Mouse (Mus musculus): ENCODE results near the gene Tex22. TPM values are rescaled to one million over a fixed set of nuclear protein-coding genes. Genes with fewer than 3 reads are reported as not detected.

The Tex22 gene
- polyA plus RNA-seq, 1 experiment from 2014 or later: not detected

- WGBS: 88% methylated on average over 17 of the region's 17 CpGs
- Histone ChIP-seq H3K9me3 (no peaks in the 10 kb centered on the region), H3K27ac (replicated peaks) (no peak overlapping the region), H3K27me3 (no peaks in the 10 kb centered on the region), H3K4me2 (no peak overlapping the region), H3K4me3 (no peak overlapping the region), H3K9ac (no peak overlapping the region), H3K36me3 (0 out of 2 replicates have a peak, but pooled peaks cover 4% of the 10 kb centered on the region), H3K4me1 (replicated peaks) (peaks cover 21% of the 10 kb centered on the region)
- no peak for ATAC-seq (ENCODE audit: low FRiP score, low read depth)
Measured at GRCm38 (mm10) chr12:113108528-113109283, 34.4 kb downstream of the Tex22 start.

GRCm38 (mm10) chr12:113109801-113110200, 35.5 kb downstream of the Tex22 start:
- Histone ChIP-seq H3K4me1 (replicated peaks) (peaks cover 17% of the 10 kb centered on the region), H3K27ac (replicated peaks) (no peak overlapping the region), H3K4me2 (no peak overlapping the region), H3K36me3 (peaks cover 12% of the 10 kb centered on the region), H3K4me3 (no peak overlapping the region), H3K27me3 (no peaks in the 10 kb centered on the region), H3K9me3 (no peaks in the 10 kb centered on the region), H3K9ac (no peak overlapping the region)
- 79% methylated on average over 10 of the region's 10 CpGs for WGBS
- no peak for ATAC-seq (ENCODE audit: low FRiP score, low read depth)

- H3K4me1 ChIP-seq (replicated peaks): peaks cover 13% of the 10 kb centered on the region; the same call in 1 of the 2 replicates
- peaks cover 29% of the 10 kb centered on the region for H3K36me3 ChIP-seq
- no peak overlapping the region for H3K4me3 ChIP-seq
- H3K27me3 ChIP-seq: no peaks in the 10 kb centered on the region
- WGBS: 92% methylated on average over 4 of the region's 4 CpGs
- no peak for ATAC-seq (ENCODE audit: low FRiP score, low read depth)
- no peaks in the 10 kb centered on the region for H3K9me3 ChIP-seq
- no peak overlapping the region for H3K9ac ChIP-seq
- H3K27ac ChIP-seq (replicated peaks): no peak overlapping the region
- no peak overlapping the region for H3K4me2 ChIP-seq
Measured at GRCm38 (mm10) chr12:113114141-113114540, 39.8 kb downstream of the Tex22 start.

GRCm38 (mm10) chr12:113114856-113115538, 40.7 kb downstream of the Tex22 start:
- no peak for ATAC-seq (ENCODE audit: low FRiP score, low read depth)
- Histone ChIP-seq H3K27me3 (no peaks in the 10 kb centered on the region), H3K4me1 (replicated peaks) (peaks cover 9% of the 10 kb centered on the region; the same call in 1 of the 2 replicates), H3K4me2 (no peak overlapping the region), H3K9me3 (no peaks in the 10 kb centered on the region), H3K36me3 (peaks cover 29% of the 10 kb centered on the region), H3K4me3 (no peak overlapping the region), H3K27ac (replicated peaks) (no peak overlapping the region), H3K9ac (no peak overlapping the region)
- WGBS: 89% methylated on average over 16 of the region's 16 CpGs

- no peaks in the 10 kb centered on the region for H3K4me1 ChIP-seq (replicated peaks)
- H3K36me3 ChIP-seq: peaks cover 58% of the 10 kb centered on the region
- H3K9ac ChIP-seq: no peak overlapping the region
- peak; percentile 71 for ATAC-seq (ENCODE audit: low FRiP score, low read depth)
- WGBS: 83% methylated on average over 20 of the region's 20 CpGs
- no peak overlapping the region for H3K27ac ChIP-seq (replicated peaks)
- no peaks in the 10 kb centered on the region for H3K27me3 ChIP-seq
- no peak overlapping the region for H3K4me2 ChIP-seq
- H3K9me3 ChIP-seq: no peaks in the 10 kb centered on the region
- no peak overlapping the region for H3K4me3 ChIP-seq
Measured at GRCm38 (mm10) chr12:113119516-113120410, 45.5 kb downstream of the Tex22 start.

GRCm38 (mm10) chr12:113124726-113125125, 50.4 kb downstream of the Tex22 start:
- Histone ChIP-seq H3K27me3 (no peaks in the 10 kb centered on the region), H3K4me3 (no peak overlapping the region), H3K27ac (replicated peaks) (no peak overlapping the region), H3K9ac (no peak overlapping the region), H3K36me3 (peaks cover 82% of the 10 kb centered on the region), H3K4me1 (replicated peaks) (no peaks in the 10 kb centered on the region), H3K4me2 (no peak overlapping the region), H3K9me3 (no peaks in the 10 kb centered on the region)
- 87% methylated on average over 6 of the region's 6 CpGs for WGBS
- no peak for ATAC-seq (ENCODE audit: low FRiP score, low read depth)

- Histone ChIP-seq H3K4me3 (no peak overlapping the region), H3K9ac (no peak overlapping the region), H3K36me3 (peaks cover 90% of the 10 kb centered on the region), H3K4me1 (replicated peaks) (no peaks in the 10 kb centered on the region), H3K27ac (replicated peaks) (no peak overlapping the region), H3K27me3 (no peaks in the 10 kb centered on the region), H3K4me2 (no peak overlapping the region), H3K9me3 (no peaks in the 10 kb centered on the region)
- 96% methylated on average over 8 of the region's 8 CpGs for WGBS
- ATAC-seq (ENCODE audit: low FRiP score, low read depth): no peak
Measured at GRCm38 (mm10) chr12:113130732-113131131, 56.4 kb downstream of the Tex22 start.

- Histone ChIP-seq H3K27ac (replicated peaks) (no peak overlapping the region), H3K27me3 (no peaks in the 10 kb centered on the region), H3K9me3 (no peaks in the 10 kb centered on the region), H3K4me1 (replicated peaks) (no peaks in the 10 kb centered on the region), H3K36me3 (peaks cover 89% of the 10 kb centered on the region), H3K9ac (no peak overlapping the region), H3K4me3 (no peak overlapping the region), H3K4me2 (no peak overlapping the region)
- WGBS: 98% methylated on average over 14 of the region's 14 CpGs
- no peak for ATAC-seq (ENCODE audit: low FRiP score, low read depth)
Measured at GRCm38 (mm10) chr12:113131601-113132000, 57.3 kb downstream of the Tex22 start.

GRCm38 (mm10) chr12:113132567-113132966, 58.3 kb downstream of the Tex22 start:
- Histone ChIP-seq H3K4me2 (no peak overlapping the region), H3K9me3 (no peaks in the 10 kb centered on the region), H3K9ac (no peak overlapping the region), H3K4me3 (no peak overlapping the region), H3K27me3 (no peaks in the 10 kb centered on the region), H3K36me3 (peaks cover 94% of the 10 kb centered on the region), H3K4me1 (replicated peaks) (no peaks in the 10 kb centered on the region), H3K27ac (replicated peaks) (no peak overlapping the region)
- no peak for ATAC-seq (ENCODE audit: low FRiP score, low read depth)
- 65% methylated on average over 2 of the region's 2 CpGs for WGBS

GRCm38 (mm10) chr12:113133260-113133659, 59.0 kb downstream of the Tex22 start:
- no peak overlapping the region for H3K9ac ChIP-seq
- H3K27ac ChIP-seq (replicated peaks): no peak overlapping the region
- no peaks in the 10 kb centered on the region for H3K9me3 ChIP-seq
- no peaks in the 10 kb centered on the region for H3K4me1 ChIP-seq (replicated peaks)
- ATAC-seq (ENCODE audit: low FRiP score, low read depth): no peak
- peaks cover 93% of the 10 kb centered on the region for H3K36me3 ChIP-seq
- H3K27me3 ChIP-seq: no peaks in the 10 kb centered on the region
- no peak overlapping the region for H3K4me2 ChIP-seq
- H3K4me3 ChIP-seq: no peak overlapping the region
- 89% methylated on average over 9 of the region's 9 CpGs for WGBS

GRCm38 (mm10) chr12:113133861-113134403, 59.6 kb downstream of the Tex22 start:
- peaks cover 6% of the 10 kb centered on the region for H3K4me1 ChIP-seq (replicated peaks)
- no peak overlapping the region for H3K4me3 ChIP-seq
- H3K27ac ChIP-seq (replicated peaks): no peak overlapping the region
- WGBS: 82% methylated on average over 5 of the region's 5 CpGs
- H3K9ac ChIP-seq: no peak overlapping the region
- peaks cover 88% of the 10 kb centered on the region for H3K36me3 ChIP-seq
- no peaks in the 10 kb centered on the region for H3K9me3 ChIP-seq
- no peaks in the 10 kb centered on the region for H3K27me3 ChIP-seq
- ATAC-seq (ENCODE audit: low FRiP score, low read depth): no peak
- H3K4me2 ChIP-seq: no peak overlapping the region

All from hindbrain, embryonic 15.5 days (tissue).